Mouse (Mus musculus): ENCODE data around the gene Pttg1. TPM values are rescaled to one million over a fixed set of nuclear protein-coding genes. Genes with fewer than 3 reads are reported as not detected.

Gene Pttg1
- 10 to 100 TPM; 25.7 to 25.9 TPM for total RNA-seq (2021)
- long read RNA-seq, experiment 1, transcript Pttg1-202 (6 exons, 741 nt), result minor isoform, 8 of 38 reads
- long read RNA-seq, experiment 1, transcript Pttg1-206 (5 exons, 948 nt), result major isoform, 24 of 38 reads
- long read RNA-seq, experiment 1, partial matches to known transcripts, result 1 of 38 reads
- long read RNA-seq, experiment 1, other reads (novel, unspliced or antisense), result 2 of 38 reads
- long read RNA-seq, experiment 2, transcript Pttg1-202 (6 exons, 741 nt), result minor isoform, 5 of 41 reads
- long read RNA-seq, experiment 2, transcript Pttg1-206 (5 exons, 948 nt), result major isoform, 31 of 41 reads
- long read RNA-seq, experiment 2, partial matches to known transcripts, result 0 of 41 reads
- long read RNA-seq, experiment 2, other reads (novel, unspliced or antisense), result 3 of 41 reads

- DNase-seq (ENCODE audit: low spot score in 2 of 2), result peak; percentile 47 to 76
Measured at GRCm38 (mm10) chr11:43425824-43426413, at the start of gene Pttg1. Gene Pttg1, minus strand, starts transcription at chr11:43426251.

GRCm38 (mm10) chr11:43474225-43474774 lies 48.2 kb upstream of the Pttg1 start, which contains the start of gene C1qtnf2:
Gene C1qtnf2, plus strand, starts transcription at chr11:43474276.
- peak; percentile 46 to 70 for DNase-seq (ENCODE audit: low spot score in 2 of 2)

GRCm38 (mm10) chr11:43473635-43474224 lies 47.7 kb upstream of the Pttg1 start:
- DNase-seq (ENCODE audit: low spot score in 2 of 2), result peak in 1 of 2 experiments; percentile 4

- DNase-seq (ENCODE audit: low spot score in 2 of 2), result peak in 1 of 2 experiments; percentile 4
Measured at GRCm38 (mm10) chr11:43473115-43473514, 47.1 kb upstream of the Pttg1 start.

GRCm38 (mm10) chr11:43470881-43471820 lies 45.1 kb upstream of the Pttg1 start:
- DNase-seq (ENCODE audit: low spot score in 2 of 2), result no peak

- DNase-seq (ENCODE audit: low spot score in 2 of 2), result no peak
Measured at GRCm38 (mm10) chr11:43470118-43470517, 44.1 kb upstream of the Pttg1 start.

GRCm38 (mm10) chr11:43463204-43463603 lies 37.2 kb upstream of the Pttg1 start:
- no peak for DNase-seq (ENCODE audit: low spot score in 2 of 2)

GRCm38 (mm10) chr11:43452266-43452665 lies 26.2 kb upstream of the Pttg1 start:
- no peak for DNase-seq (ENCODE audit: low spot score in 2 of 2)

- DNase-seq (ENCODE audit: low spot score in 2 of 2), result no peak
Measured at GRCm38 (mm10) chr11:43451322-43451721, 25.3 kb upstream of the Pttg1 start.

GRCm38 (mm10) chr11:43449916-43450315 lies 23.9 kb upstream of the Pttg1 start:
- no peak for DNase-seq (ENCODE audit: low spot score in 2 of 2)

GRCm38 (mm10) chr11:43443183-43443582 lies 17.1 kb upstream of the Pttg1 start:
- no peak for DNase-seq (ENCODE audit: low spot score in 2 of 2)

GRCm38 (mm10) chr11:43441121-43441520 lies 15.1 kb upstream of the Pttg1 start:
- DNase-seq (ENCODE audit: low spot score in 2 of 2), result no peak

- no peak for DNase-seq (ENCODE audit: low spot score in 2 of 2)
Measured at GRCm38 (mm10) chr11:43434024-43434407, 8.0 kb upstream of the Pttg1 start.

GRCm38 (mm10) chr11:43433254-43434023 lies 7.4 kb upstream of the Pttg1 start, which contains the start of gene Slu7:
Gene Slu7, plus strand, starts transcription at chr11:43433744.
- DNase-seq (ENCODE audit: low spot score in 2 of 2), result peak; percentile 50 to 74

- DNase-seq (ENCODE audit: low spot score in 2 of 2), result peak in 1 of 2 experiments; percentile 15
Measured at GRCm38 (mm10) chr11:43426414-43426884, 398 bp upstream of the Pttg1 start.

- DNase-seq (ENCODE audit: low spot score in 2 of 2), result no peak
Measured at GRCm38 (mm10) chr11:43425166-43425709, 813 bp downstream of the Pttg1 start.

- DNase-seq (ENCODE audit: low spot score in 2 of 2), result no peak
Measured at GRCm38 (mm10) chr11:43424386-43424785, 1.7 kb downstream of the Pttg1 start.

GRCm38 (mm10) chr11:43417201-43417600 lies 8.8 kb downstream of the Pttg1 start:
- DNase-seq (ENCODE audit: low spot score in 2 of 2), result no peak

GRCm38 (mm10) chr11:43412771-43413451 lies 13.1 kb downstream of the Pttg1 start:
- DNase-seq (ENCODE audit: low spot score in 2 of 2), result peak; percentile 46 to 75
